Mouse (Mus musculus): ENCODE measurements around the gene Uqcc1. TPM values are rescaled to one million over a fixed set of nuclear protein-coding genes. Genes with fewer than 3 reads are reported as not detected.
A peak's percentile ranks its signal among the peaks of the same experiment; 100 is the strongest.
"Not testable (repeated sequence)": the region's sequence is repeated elsewhere in the genome, so short reads cannot be mapped to it uniquely, and the experiment has no call there.

Gene Uqcc1
- polyA plus RNA-seq, 1 experiment, result 24.0 TPM

DNA sequence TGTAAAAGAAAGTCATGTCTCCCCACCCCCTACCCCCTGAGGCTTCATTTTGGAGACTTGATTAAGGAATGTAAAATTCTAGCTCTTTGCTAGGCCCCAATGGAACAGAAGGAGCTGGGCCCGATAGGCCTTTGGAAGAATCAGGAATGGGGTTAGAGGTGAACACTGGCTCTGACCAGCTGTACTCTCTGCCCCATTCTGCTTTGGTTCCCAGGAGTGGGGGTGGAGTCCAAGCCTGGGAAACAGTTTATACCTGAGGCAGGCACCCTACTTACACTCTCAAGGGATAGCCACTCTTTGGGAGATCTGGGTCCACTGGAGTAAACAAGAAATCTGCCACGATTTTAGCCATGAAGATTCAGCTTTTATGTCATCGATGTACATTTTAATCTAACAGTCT is 10.6 kb upstream of the Uqcc1 start, which contains the start of gene Gm15557:
TSS of gene Gm15557 (plus strand) at position 48 of the 400 bp plus-strand sequence.
- Histone ChIP-seq H3K4me1 (ENCODE audit: control insufficient read depth, insufficient read depth, low read length) (no peaks in the 10 kb centered on the region), H3K4me3 (replicated peaks; ENCODE audit: extremely low read depth, low read depth, low read length) (no peak within 1 kb of the TSS)
- 86% methylated on average over 3 of the region's 3 CpGs for WGBS
- no peak for DNase-seq
- TF ChIP-seq POLR2A (IDR thresholded peaks at IDR 0.05; ENCODE audit: borderline replicate concordance, extremely low read depth, low read depth, low read length) (no peak), CTCF (IDR thresholded peaks at IDR 0.05; ENCODE audit: insufficient read depth, low read length) (no peak)

- no peaks in the 10 kb centered on the region for H3K4me1 ChIP-seq (ENCODE audit: control insufficient read depth, insufficient read depth, low read length)
- H3K4me3 ChIP-seq (replicated peaks; ENCODE audit: extremely low read depth, low read depth, low read length), result no peak overlapping the region
- no peak for DNase-seq
- WGBS, result 43% methylated on average over 7 of the region's 7 CpGs
- TF ChIP-seq POLR2A (IDR thresholded peaks at IDR 0.05; ENCODE audit: borderline replicate concordance, extremely low read depth, low read depth, low read length) (no peak), CTCF (IDR thresholded peaks at IDR 0.05; ENCODE audit: insufficient read depth, low read length) (no peak)
Measured at GRCm38 (mm10) chr2:155939897-155940529, 9.9 kb upstream of the Uqcc1 start.

GRCm38 (mm10) chr2:155928711-155929345 is 1.3 kb downstream of the Uqcc1 start:
- no peak overlapping the region for H3K4me3 ChIP-seq (replicated peaks; ENCODE audit: extremely low read depth, low read depth, low read length)
- no peak for TF ChIP-seq CTCF (IDR thresholded peaks at IDR 0.05; ENCODE audit: insufficient read depth, low read length)
- no peak for TF ChIP-seq POLR2A (IDR thresholded peaks at IDR 0.05; ENCODE audit: borderline replicate concordance, extremely low read depth, low read depth, low read length)
- peaks cover 6% of the 10 kb centered on the region; the same call in 1 of the 2 replicates for H3K4me1 ChIP-seq (ENCODE audit: control insufficient read depth, insufficient read depth, low read length)

GRCm38 (mm10) chr2:155925213-155925612 is 4.9 kb downstream of the Uqcc1 start:
- not testable (repeated sequence) for H3K4me3 ChIP-seq (replicated peaks; ENCODE audit: extremely low read depth, low read depth, low read length); H3K4me1 ChIP-seq (ENCODE audit: control insufficient read depth, insufficient read depth, low read length); DNase-seq
- WGBS, result 88% methylated on average over 6 of the region's 6 CpGs

More at GRCm38 (mm10) chr2:155928711-155929345, 1.3 kb downstream of the Uqcc1 start:
- WGBS, result 66% methylated on average over 7 of the region's 7 CpGs
- DNase-seq, result no peak

DNA sequence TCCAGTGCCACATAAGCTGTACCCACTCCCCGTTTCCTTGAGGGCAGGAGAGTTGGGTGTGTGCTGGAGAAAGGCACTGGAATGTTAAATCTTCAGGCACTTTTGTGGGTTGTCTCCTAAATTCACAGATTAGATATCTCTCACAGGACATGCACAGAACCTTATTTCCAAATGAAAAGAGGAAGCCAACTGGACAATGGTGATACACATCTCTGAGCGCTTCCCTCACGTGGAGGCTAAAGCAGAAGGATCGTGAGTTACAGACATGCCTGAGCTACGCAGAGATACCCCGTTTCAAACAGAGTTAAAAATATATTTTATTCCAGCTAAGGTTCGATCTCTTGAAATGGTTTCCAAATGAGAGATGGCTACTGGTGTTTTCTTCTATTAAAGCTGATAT is 7.0 kb downstream of the Uqcc1 start:
- 94% methylated on average over 7 of the region's 7 CpGs for WGBS
- Histone ChIP-seq H3K4me1 (ENCODE audit: control insufficient read depth, insufficient read depth, low read length) (no peaks in the 10 kb centered on the region), H3K4me3 (replicated peaks; ENCODE audit: extremely low read depth, low read depth, low read length) (no peak overlapping the region)
- DNase-seq, result no peak
- TF ChIP-seq POLR2A (IDR thresholded peaks at IDR 0.05; ENCODE audit: borderline replicate concordance, extremely low read depth, low read depth, low read length) (no peak), CTCF (IDR thresholded peaks at IDR 0.05; ENCODE audit: insufficient read depth, low read length) (no peak)

GRCm38 (mm10) chr2:155914684-155915083 is 15.4 kb downstream of the Uqcc1 start:
- 83% methylated on average over 6 of the region's 6 CpGs for WGBS
- TF ChIP-seq POLR2A (IDR thresholded peaks at IDR 0.05; ENCODE audit: borderline replicate concordance, extremely low read depth, low read depth, low read length) (no peak), CTCF (IDR thresholded peaks at IDR 0.05; ENCODE audit: insufficient read depth, low read length) (no peak)
- H3K4me3 ChIP-seq (replicated peaks; ENCODE audit: extremely low read depth, low read depth, low read length), result no peak overlapping the region
- DNase-seq, result no peak
- H3K4me1 ChIP-seq (ENCODE audit: control insufficient read depth, insufficient read depth, low read length), result no peaks in the 10 kb centered on the region

DNA sequence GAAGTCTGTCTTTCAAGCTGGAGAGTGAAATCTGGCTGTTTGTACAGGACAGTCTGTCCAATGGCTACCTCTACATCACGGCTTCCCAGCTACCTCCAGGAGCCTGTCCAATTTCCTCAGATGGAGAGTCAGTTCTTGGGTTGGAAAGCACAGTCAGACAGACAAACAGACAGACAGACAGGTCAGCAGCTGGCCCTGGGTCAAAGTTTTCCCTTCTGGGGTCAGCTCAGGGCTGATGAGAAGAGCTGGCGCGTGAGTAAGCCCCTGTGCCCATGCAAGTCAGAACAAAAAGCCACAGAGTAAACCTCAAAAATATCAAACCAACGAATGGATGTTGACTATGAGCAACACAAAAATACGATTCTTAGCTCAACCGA is 26.5 kb downstream of the Uqcc1 start:
- TF ChIP-seq POLR2A (IDR thresholded peaks at IDR 0.05; ENCODE audit: borderline replicate concordance, extremely low read depth, low read depth, low read length) (no peak), CTCF (IDR thresholded peaks at IDR 0.05; ENCODE audit: insufficient read depth, low read length) (no peak)
- DNase-seq, result no peak
- Histone ChIP-seq H3K4me1 (ENCODE audit: control insufficient read depth, insufficient read depth, low read length) (no peaks in the 10 kb centered on the region), H3K4me3 (replicated peaks; ENCODE audit: extremely low read depth, low read depth, low read length) (no peak overlapping the region)
- WGBS, result 87% methylated on average over 6 of the region's 6 CpGs

DNA sequence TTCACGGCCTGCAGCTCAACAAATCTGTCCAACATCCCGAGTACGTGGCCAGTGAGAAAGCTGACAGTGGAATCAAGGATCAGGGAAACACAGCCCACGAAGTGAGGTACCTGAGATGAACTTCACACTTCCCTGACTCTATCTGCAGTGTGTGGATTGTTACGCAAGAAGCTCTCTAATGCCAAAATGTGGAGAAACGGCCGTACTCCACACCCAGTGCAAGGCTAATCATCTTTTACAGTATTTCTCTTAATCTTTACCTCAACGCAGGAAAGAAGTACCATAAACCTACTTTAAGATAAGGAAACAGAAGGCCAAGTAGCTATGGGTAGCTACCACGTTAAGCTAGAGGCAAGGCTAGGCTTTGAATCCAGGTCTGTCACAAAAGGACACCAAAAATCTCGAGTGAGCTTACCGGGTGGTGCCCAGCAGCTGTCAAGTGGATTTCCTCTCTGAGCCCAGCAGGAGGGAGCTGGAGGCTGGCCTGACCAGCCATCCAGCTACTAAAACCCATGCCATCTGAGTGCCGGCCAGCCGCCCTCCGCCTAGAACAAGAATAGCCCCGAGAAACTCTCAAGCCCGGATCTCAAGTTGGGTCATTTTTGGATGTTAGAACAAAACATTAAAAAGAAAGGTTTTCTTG is 27.0 kb downstream of the Uqcc1 start:
- no peak overlapping the region for H3K4me3 ChIP-seq (replicated peaks; ENCODE audit: extremely low read depth, low read depth, low read length)
- DNase-seq, result no peak
- TF ChIP-seq POLR2A (IDR thresholded peaks at IDR 0.05; ENCODE audit: borderline replicate concordance, extremely low read depth, low read depth, low read length) (no peak), CTCF (IDR thresholded peaks at IDR 0.05; ENCODE audit: insufficient read depth, low read length) (no peak)
- no peaks in the 10 kb centered on the region for H3K4me1 ChIP-seq (ENCODE audit: control insufficient read depth, insufficient read depth, low read length)
- WGBS, result 63% methylated on average over 16 of the region's 16 CpGs

- Histone ChIP-seq H3K4me3 (replicated peaks; ENCODE audit: extremely low read depth, low read depth, low read length) (no peak overlapping the region), H3K4me1 (ENCODE audit: control insufficient read depth, insufficient read depth, low read length) (peaks cover 4% of the 10 kb centered on the region)
- WGBS, result 64% methylated on average over 16 of the region's 16 CpGs
- peak; percentile 23 for DNase-seq
- TF ChIP-seq POLR2A (IDR thresholded peaks at IDR 0.05; ENCODE audit: borderline replicate concordance, extremely low read depth, low read depth, low read length) (no peak), CTCF (IDR thresholded peaks at IDR 0.05; ENCODE audit: insufficient read depth, low read length) (no peak)
Measured at GRCm38 (mm10) chr2:155895046-155895735, 34.9 kb downstream of the Uqcc1 start.
